Mouse (Mus musculus): ENCODE data around the gene Ttc23.

DNA sequence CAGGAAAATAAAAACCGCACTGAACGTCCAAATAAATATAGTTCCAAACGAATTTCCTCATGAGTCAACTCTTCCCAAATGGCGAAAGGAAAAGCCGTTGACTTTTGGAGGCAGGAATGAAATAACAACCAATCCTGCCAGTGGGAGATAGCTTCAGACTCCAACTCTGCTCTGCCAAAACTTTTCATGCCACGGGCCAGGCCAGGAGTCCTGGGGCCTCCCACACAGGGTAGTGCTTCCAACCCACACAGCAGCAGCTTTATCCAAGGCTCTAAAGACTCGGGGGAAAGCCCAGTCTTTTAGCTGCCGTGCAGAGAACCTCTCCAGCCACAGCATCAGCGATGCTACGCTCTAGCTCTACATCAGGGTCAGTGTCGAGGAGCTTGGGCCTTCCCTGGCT, 107.4 kb downstream of the Ttc23 start:
- TF ChIP-seq CTCF (IDR thresholded peaks at IDR 0.05; ENCODE audit: extremely low read depth, insufficient read depth, insufficient read length, insufficient replicate concordance) (no peak), POLR2A (IDR thresholded peaks at IDR 0.05; ENCODE audit: low read depth, low read length) (no peak)

Data from spleen, adult 2 months (tissue).